Mouse (Mus musculus): Measurements from ENCODE around the gene Napa. TPM values are rescaled to one million over a fixed set of nuclear protein-coding genes. Genes with fewer than 3 reads are reported as not detected.

Napa gene
- 195 and 216 TPM in 2 replicates for polyA plus RNA-seq (2015; fragmentation: Nextera tagmentation; extraction: Ambion mirVana)

DNA sequence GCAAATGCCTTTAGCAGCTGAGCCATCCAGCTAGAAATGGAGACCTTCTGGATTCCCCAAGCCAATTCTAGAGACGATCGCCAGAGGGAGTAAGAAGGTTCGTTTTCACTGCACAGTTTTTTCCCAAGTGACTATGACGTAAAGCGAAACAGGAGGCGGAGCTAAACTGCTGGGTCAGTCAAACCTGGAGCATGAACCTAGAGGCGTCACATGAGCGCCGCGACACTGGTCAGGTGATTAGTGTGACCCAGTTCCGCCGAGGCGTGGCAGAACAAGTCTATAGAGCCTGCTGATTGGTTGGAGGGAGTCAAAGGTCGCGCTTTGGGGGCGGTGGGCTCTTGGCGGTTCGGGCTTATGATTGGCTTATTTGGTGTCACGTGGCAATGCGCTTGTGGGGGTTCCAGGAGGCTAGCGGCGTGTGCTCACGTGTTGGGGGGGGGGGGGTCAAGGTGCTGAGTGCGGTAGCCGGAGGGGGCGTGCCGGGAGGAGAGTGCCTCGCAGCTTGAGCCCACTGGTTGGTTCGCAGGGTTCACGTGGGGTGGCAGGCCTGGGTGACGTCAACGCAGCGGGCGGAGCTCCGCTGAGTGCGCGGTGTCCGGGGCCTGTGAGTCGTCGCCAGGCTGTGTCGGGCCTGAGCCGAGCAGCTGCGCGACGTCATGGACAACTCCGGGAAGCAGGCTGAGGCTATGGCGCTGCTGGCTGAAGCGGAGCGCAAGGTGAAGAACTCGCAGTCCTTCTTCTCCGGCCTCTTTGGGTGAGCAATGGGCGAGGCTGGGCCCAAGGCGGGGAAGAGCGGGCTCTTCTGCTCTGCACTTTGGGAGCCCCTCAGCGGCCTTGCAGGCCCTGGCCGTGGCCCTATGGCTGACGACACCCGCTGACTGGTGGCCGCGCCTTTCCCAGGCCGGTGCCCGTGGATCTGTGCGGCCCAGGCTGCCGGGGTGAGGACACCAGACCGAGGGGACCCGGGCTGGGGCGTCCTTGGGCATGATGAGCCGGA is at the start of gene Napa:
Gene Napa, plus strand, starts transcription at position 438 of the 997 bp plus-strand sequence.
- H3K4me2 ChIP-seq, result peak within 1 kb of the TSS; percentile 85
- H3K9ac ChIP-seq, result peak within 1 kb of the TSS; percentile 99
- WGBS, result under 1% methylated on average over 68 of the region's 68 CpGs
- peak; percentile 99 for ATAC-seq (ENCODE audit: insufficient number of reproducible peaks, insufficient read depth, low FRiP score, low TSS enrichment, low read depth)
- H3K27ac ChIP-seq, result peak within 1 kb of the TSS; percentile 86
- no peaks in the 10 kb centered on the region for H3K9me3 ChIP-seq
- peaks cover 35% of the 10 kb centered on the region for H3K4me1 ChIP-seq
- H3K27me3 ChIP-seq, result no peaks in the 10 kb centered on the region
- peaks cover 17% of the 10 kb centered on the region for H3K36me3 ChIP-seq
- H3K4me3 ChIP-seq, result peak within 1 kb of the TSS; percentile 99

DNA sequence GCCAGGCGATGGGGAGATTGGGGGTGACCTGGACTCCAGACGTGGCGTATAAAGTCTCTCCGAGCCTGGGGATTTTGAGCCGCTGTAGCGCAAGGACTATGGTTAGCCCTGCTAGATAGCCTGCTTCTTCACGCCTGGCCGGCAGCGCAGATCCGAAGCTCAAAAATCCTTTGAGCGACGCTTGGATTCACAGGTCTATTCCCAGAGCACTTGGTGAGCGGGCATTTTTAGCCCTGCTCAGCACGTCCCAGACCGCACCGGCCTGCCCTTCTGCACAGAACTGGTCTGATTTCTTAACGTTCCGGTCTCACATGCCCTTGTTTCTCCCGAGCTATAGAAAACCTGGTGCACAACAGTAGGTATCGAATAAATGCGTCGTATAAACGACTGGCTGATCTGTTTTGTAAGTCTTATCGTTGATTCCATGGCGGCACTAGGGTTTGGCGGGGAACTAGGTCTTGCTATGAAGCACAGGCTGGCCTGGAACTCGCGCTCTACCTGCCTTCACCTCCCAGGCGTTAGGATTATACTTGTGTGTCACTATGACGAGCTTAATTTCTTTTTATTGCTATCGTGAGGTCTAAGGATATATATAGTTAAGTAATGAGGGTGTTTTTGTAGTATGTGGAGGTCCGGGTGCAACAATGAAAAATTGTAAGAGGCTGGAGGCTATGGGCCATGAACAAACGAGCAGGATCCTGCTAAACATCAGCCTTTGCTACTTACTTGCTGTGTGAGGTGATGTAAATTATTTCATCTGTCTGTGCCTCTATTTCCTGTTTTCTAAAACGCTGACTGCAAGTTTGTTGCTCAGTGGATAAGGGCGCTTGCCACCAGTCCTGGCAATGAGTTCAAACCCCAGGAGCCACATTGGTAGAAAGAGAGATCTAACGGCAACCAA is 49.3 kb upstream of the Napa start:
- H3K4me1 ChIP-seq, result peaks cover 49% of the 10 kb centered on the region
- H3K4me2 ChIP-seq, result peak overlapping the region; percentile 79
- 0 out of 2 replicates have a peak, but pooled peaks have one; percentile 0 for ATAC-seq (ENCODE audit: insufficient number of reproducible peaks, insufficient read depth, low FRiP score, low TSS enrichment, low read depth)
- H3K27me3 ChIP-seq, result no peaks in the 10 kb centered on the region
- H3K9me3 ChIP-seq, result no peaks in the 10 kb centered on the region
- H3K4me3 ChIP-seq, result peak overlapping the region; percentile 84
- H3K27ac ChIP-seq, result peak overlapping the region; percentile 91
- no peaks in the 10 kb centered on the region for H3K36me3 ChIP-seq
- WGBS, result 8% methylated on average over 36 of the region's 36 CpGs
- peak overlapping the region; percentile 99 for H3K9ac ChIP-seq

GRCm38 (mm10) chr7:16049576-16049915 is 48.7 kb upstream of the Napa start:
- Histone ChIP-seq H3K4me2 (peak overlapping the region; percentile 79), H3K27ac (no peak overlapping the region), H3K9me3 (no peaks in the 10 kb centered on the region), H3K4me3 (peak overlapping the region; percentile 84), H3K9ac (peak overlapping the region; percentile 99), H3K36me3 (no peaks in the 10 kb centered on the region), H3K4me1 (peaks cover 43% of the 10 kb centered on the region), H3K27me3 (no peaks in the 10 kb centered on the region)
- WGBS, result 77% methylated on average over 7 of the region's 7 CpGs
- no peak for ATAC-seq (ENCODE audit: insufficient number of reproducible peaks, insufficient read depth, low FRiP score, low TSS enrichment, low read depth)

GRCm38 (mm10) chr7:16050600-16050999 is 47.7 kb upstream of the Napa start:
- WGBS, result 86% methylated on average over 3 of the region's 3 CpGs
- H3K4me3 ChIP-seq, result no peak overlapping the region
- ATAC-seq (ENCODE audit: insufficient number of reproducible peaks, insufficient read depth, low FRiP score, low TSS enrichment, low read depth), result no peak

DNA sequence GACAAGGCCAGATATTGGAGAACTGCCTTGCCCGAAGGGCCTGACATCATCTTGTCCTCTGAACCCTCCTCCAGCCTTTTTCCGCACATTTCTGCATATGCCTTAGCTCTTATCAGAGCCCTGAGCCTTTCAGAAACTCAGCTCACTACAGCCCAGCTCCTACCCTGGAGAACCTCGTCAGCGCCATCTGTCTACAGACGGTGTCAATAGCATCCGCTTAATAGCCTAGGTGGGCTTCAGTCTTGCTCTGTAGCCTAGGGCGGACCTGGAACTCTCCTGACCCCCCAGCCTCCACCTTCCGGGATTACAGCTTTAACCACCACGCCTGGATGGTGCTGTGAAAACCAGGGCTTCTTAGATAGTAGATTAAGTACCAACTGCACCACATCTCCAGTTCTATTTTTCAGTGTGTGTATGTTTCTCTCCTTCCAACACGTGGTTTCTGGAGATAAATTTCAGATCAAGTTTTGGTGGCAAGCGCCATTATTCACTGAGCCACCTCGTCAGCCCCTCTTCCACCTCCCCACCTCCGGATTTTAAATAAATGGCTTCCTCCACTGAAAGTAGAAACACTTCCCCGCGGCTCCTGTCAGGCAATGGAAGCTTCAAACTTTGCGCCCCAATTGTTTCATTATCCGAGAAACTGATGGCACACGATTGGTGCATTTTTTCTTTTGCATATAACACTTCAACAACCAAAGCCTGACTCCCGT is 46.2 kb upstream of the Napa start:
- Histone ChIP-seq H3K9ac (peak overlapping the region; percentile 72), H3K9me3 (no peaks in the 10 kb centered on the region), H3K27ac (peak overlapping the region; percentile 92), H3K4me1 (peaks cover 27% of the 10 kb centered on the region), H3K4me2 (peak overlapping the region; percentile 76), H3K27me3 (no peaks in the 10 kb centered on the region), H3K36me3 (no peaks in the 10 kb centered on the region), H3K4me3 (peak overlapping the region; percentile 59)
- 6% methylated on average over 19 of the region's 19 CpGs for WGBS
- ATAC-seq (ENCODE audit: insufficient number of reproducible peaks, insufficient read depth, low FRiP score, low TSS enrichment, low read depth), result no peak

More at GRCm38 (mm10) chr7:16050600-16050999, 47.7 kb upstream of the Napa start:
- H3K9me3 ChIP-seq, result no peaks in the 10 kb centered on the region
- H3K4me2 ChIP-seq, result 0 out of 2 replicates have a peak overlapping the region, but pooled peaks have one; percentile 79
- H3K9ac ChIP-seq, result no peak overlapping the region
- H3K4me1 ChIP-seq, result peaks cover 32% of the 10 kb centered on the region
- no peaks in the 10 kb centered on the region for H3K36me3 ChIP-seq
- H3K27me3 ChIP-seq, result no peaks in the 10 kb centered on the region
- no peak overlapping the region for H3K27ac ChIP-seq

DNA sequence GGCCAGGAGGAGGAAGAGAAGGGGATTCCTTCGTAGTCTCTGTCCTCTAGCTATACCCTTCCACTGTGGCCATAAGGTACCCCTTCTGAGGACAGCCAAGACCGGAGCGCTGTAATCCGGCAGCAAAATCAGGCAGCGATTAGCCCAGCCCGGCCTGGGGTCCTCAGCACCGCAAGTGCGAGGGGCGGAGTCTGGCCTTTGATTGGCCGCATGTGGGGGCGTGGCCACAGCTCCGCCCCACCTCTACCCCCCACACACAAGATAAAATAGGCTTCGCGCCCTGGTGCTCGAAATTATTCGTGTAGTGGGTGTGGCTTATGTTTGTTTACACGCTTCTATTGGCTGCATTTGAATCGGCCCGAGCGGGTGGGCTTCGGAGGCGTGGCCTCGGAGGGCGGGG is 45.6 kb upstream of the Napa start:
- Histone ChIP-seq H3K27ac (peak overlapping the region; percentile 92), H3K4me1 (peaks cover 27% of the 10 kb centered on the region), H3K36me3 (no peaks in the 10 kb centered on the region), H3K4me2 (peak overlapping the region; percentile 76), H3K27me3 (no peaks in the 10 kb centered on the region), H3K9me3 (no peaks in the 10 kb centered on the region), H3K4me3 (peak overlapping the region; percentile 59), H3K9ac (peak overlapping the region; percentile 72)
- peak; percentile 81 for ATAC-seq (ENCODE audit: insufficient number of reproducible peaks, insufficient read depth, low FRiP score, low TSS enrichment, low read depth)
- WGBS, result under 1% methylated on average over 24 of the region's 24 CpGs

DNA sequence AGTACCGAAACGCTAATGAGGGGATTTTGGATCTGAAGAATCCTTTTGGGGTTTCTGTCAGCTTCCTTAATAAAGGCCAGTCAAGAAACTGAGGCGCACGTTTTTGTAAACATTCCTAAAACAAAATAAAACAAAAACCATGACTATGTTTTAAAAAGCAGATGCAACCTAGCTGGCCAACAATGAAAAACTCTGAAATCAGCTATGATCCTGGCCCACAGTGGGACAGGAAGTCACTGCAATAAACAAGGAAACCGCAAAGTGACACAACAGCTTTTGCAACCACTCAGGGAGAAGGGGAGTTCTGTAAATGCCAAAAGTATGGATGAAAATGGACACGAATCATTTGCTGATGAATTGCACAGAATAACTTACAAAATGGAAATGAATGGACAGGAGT is 45.2 kb upstream of the Napa start:
- Histone ChIP-seq H3K4me2 (peak overlapping the region; percentile 76), H3K27ac (peak overlapping the region; percentile 92; the same call in 1 of the 2 replicates), H3K27me3 (no peaks in the 10 kb centered on the region), H3K9ac (peak overlapping the region; percentile 72; the same call in 1 of the 2 replicates), H3K9me3 (0 out of 2 replicates have a peak, but pooled peaks cover 2% of the 10 kb centered on the region), H3K4me3 (peak overlapping the region; percentile 59), H3K36me3 (no peaks in the 10 kb centered on the region), H3K4me1 (peaks cover 27% of the 10 kb centered on the region)
- 15% methylated on average over 6 of the region's 6 CpGs for WGBS
- no peak for ATAC-seq (ENCODE audit: insufficient number of reproducible peaks, insufficient read depth, low FRiP score, low TSS enrichment, low read depth)

- Histone ChIP-seq H3K4me2 (no peak overlapping the region), H3K27ac (no peak overlapping the region), H3K9me3 (0 out of 2 replicates have a peak, but pooled peaks cover 3% of the 10 kb centered on the region), H3K27me3 (peaks cover 4% of the 10 kb centered on the region; the same call in 1 of the 2 replicates), H3K9ac (no peak overlapping the region), H3K36me3 (no peaks in the 10 kb centered on the region), H3K4me3 (no peak overlapping the region), H3K4me1 (peaks cover 17% of the 10 kb centered on the region)
- WGBS, result 61% methylated on average over 4 of the region's 4 CpGs
- ATAC-seq (ENCODE audit: insufficient number of reproducible peaks, insufficient read depth, low FRiP score, low TSS enrichment, low read depth), result no peak
Observed at GRCm38 (mm10) chr7:16054966-16055365, 43.3 kb upstream of the Napa start.

DNA sequence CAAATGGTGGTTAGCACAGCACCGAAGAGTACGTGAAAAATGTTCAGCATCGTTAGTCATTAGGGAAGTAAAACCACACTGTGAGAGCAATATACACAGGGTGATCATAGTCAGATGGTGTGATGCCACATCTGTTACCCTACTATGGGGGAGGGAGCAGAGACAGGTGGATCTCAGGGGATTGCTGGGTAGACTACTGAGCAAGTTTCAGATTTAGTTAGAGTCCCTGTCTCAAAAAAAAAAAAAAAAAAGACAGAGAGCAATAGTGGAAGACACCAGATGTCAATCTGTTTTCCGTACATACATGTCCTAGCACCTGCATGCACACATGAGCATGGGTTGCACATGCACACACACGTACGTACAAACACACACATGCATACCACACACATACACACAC is 42.6 kb upstream of the Napa start:
- H3K36me3 ChIP-seq, result no peaks in the 10 kb centered on the region
- H3K9me3 ChIP-seq, result 0 out of 2 replicates have a peak, but pooled peaks cover 3% of the 10 kb centered on the region
- H3K4me2 ChIP-seq, result no peak overlapping the region
- no peak for ATAC-seq (ENCODE audit: insufficient number of reproducible peaks, insufficient read depth, low FRiP score, low TSS enrichment, low read depth)
- H3K4me3 ChIP-seq, result no peak overlapping the region
- peaks cover 10% of the 10 kb centered on the region for H3K4me1 ChIP-seq
- H3K27ac ChIP-seq, result no peak overlapping the region
- H3K9ac ChIP-seq, result no peak overlapping the region
- H3K27me3 ChIP-seq, result peaks cover 11% of the 10 kb centered on the region
- WGBS, result 78% methylated on average over 6 of the region's 6 CpGs

DNA sequence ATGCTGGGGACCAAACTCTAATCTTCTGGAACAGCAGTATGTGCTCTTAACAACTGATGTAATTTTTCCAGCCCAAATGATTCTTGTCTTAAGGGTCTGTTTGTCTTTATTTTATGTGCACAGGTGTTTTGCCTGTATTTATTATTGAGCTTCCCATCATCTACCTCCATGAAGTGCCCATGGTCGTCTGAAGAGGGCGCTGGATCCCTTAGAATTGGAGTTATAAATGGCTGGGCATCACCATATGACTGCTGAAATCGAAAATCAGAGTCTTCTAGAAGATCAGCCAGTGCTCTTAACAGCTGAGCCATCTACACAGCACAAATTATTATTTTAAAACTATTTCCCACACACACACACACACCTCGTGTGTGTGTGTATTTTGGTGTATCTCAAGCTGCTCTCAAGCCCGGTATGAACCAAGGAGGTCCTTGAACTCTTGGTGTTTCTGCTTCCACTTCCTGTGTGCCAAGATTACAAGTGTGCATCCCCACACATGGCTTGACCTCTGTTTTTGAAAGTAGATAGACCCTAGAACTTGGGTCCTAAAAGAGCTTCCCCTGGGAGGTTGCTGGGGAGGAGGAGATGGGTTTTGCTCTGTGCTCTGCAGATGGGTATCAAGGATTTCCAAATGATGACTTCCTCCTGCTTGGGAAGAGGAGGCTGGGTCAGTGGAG is 41.7 kb upstream of the Napa start:
- WGBS, result 30% methylated on average over 5 of the region's 5 CpGs
- 0 out of 2 replicates have a peak overlapping the region, but pooled peaks have one; percentile 6 for H3K9ac ChIP-seq
- H3K27me3 ChIP-seq, result peaks cover 20% of the 10 kb centered on the region
- H3K36me3 ChIP-seq, result no peaks in the 10 kb centered on the region
- H3K4me2 ChIP-seq, result no peak overlapping the region
- no peak for ATAC-seq (ENCODE audit: insufficient number of reproducible peaks, insufficient read depth, low FRiP score, low TSS enrichment, low read depth)
- H3K27ac ChIP-seq, result no peak overlapping the region
- peaks cover 13% of the 10 kb centered on the region for H3K4me1 ChIP-seq
- peaks cover 7% of the 10 kb centered on the region; the same call in 1 of the 2 replicates for H3K9me3 ChIP-seq
- no peak overlapping the region for H3K4me3 ChIP-seq

Data from embryonic facial prominence, embryonic 13.5 days (tissue).